Mouse (Mus musculus): ENCODE measurements around the gene Strip2.

GRCm38 (mm10) chr6:29880796-29881195, 36.0 kb upstream of the Strip2 start:
- TF ChIP-seq CTCF (IDR thresholded peaks at IDR 0.05; ENCODE audit: borderline replicate concordance, extremely low read depth, insufficient read depth, insufficient read length) = no peak
- no peak for TF ChIP-seq POLR2A (IDR thresholded peaks at IDR 0.05; ENCODE audit: borderline replicate concordance, extremely low read depth, insufficient read depth, insufficient read length, poor library complexity, severe bottlenecking)
